Comparison of ENCODE assay signal across 8 mouse cellular contexts in the genomic region with DNA sequence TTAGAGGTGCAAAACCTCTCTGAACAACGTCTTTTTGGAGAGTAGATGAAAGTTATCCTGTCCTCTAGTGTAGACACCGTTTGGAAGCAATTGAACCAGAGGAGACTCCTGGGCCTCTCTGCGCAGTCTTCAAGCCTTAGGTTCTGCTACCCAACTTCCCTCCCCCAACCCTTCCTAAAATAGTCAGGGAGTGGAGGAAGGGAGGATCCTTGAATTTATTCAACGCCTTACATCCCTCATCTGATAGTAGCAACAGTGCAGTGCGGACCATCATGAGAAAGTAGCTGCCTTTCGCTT. TPM values are rescaled to one million over a fixed set of nuclear protein-coding genes. Genes with fewer than 3 reads are reported as not detected.
DNase-seq lines count a peak whose midpoint lies in the region; ATAC-seq and TF ChIP-seq lines count a peak whose summit lies in the region.

No protein-coding gene starts in this region.

- H3K4me1 ChIP-seq in heart, embryonic 10.5 days = peaks cover 12% of the 10 kb centered on the region
- H3K4me1 ChIP-seq in liver, embryonic 11.5 days (replicated peaks; ENCODE audit: control insufficient read depth, insufficient read depth, low read length) = peaks cover 3% of the 10 kb centered on the region; the same call in 1 of the 2 replicates
- H3K4me1 ChIP-seq in neural tube, embryonic 15.5 days = peaks cover 10% of the 10 kb centered on the region

- 8% methylated on average over 6 of the region's 6 CpGs for WGBS in heart, embryonic 10.5 days
- 12% methylated on average over 6 of the region's 6 CpGs for WGBS in liver, embryonic 11.5 days
- whole genome bisulfite sequencing in neural tube, embryonic 15.5 days = 9% methylated on average over 6 of the region's 6 CpGs

- peaks cover 10% of the 10 kb centered on the region; the same call in 1 of the 2 replicates for H3K27me3 ChIP-seq in heart, embryonic 10.5 days (ENCODE audit: insufficient read depth, poor library complexity, severe bottlenecking)
- no peaks in the 10 kb centered on the region for H3K27me3 ChIP-seq in liver, embryonic 11.5 days (replicated peaks; ENCODE audit: control insufficient read depth, insufficient read depth, low read length)
- no peaks in the 10 kb centered on the region for H3K27me3 ChIP-seq in neural tube, embryonic 15.5 days (replicated peaks)

- H3K9ac ChIP-seq in liver, embryonic 11.5 days (ENCODE audit: low read depth, low read length) = peak overlapping the region; percentile 37
- H3K9ac ChIP-seq in neural tube, embryonic 15.5 days (replicated peaks) = peak overlapping the region; percentile 74

- intact Hi-C loops in left cerebral cortex, adult 2 months (cut with DNase I) = loop anchor here (2.0 to 5.0 kb wide), 2 partner anchors 69 to 193 kb away; no protein-coding TSS in a partner anchor
- intact Hi-C loops in left cerebral cortex, postnatal 10 days (cut with DNase I) = loop anchor here (5.0 kb wide), 2 partner anchors 68 to 193 kb away; no protein-coding TSS in a partner anchor

- H3K9me3 ChIP-seq in heart, embryonic 10.5 days = no peaks in the 10 kb centered on the region; the same call in 1 of the 2 replicates
- no peaks in the 10 kb centered on the region for H3K9me3 ChIP-seq in liver, embryonic 11.5 days (ENCODE audit: control insufficient read depth, low read length)
- H3K9me3 ChIP-seq in neural tube, embryonic 15.5 days (replicated peaks) = no peaks in the 10 kb centered on the region

- no peaks in the 10 kb centered on the region for H3K36me3 ChIP-seq in heart, embryonic 10.5 days
- no peaks in the 10 kb centered on the region for H3K36me3 ChIP-seq in liver, embryonic 11.5 days (ENCODE audit: control insufficient read depth, insufficient read depth, low read length)
- no peaks in the 10 kb centered on the region for H3K36me3 ChIP-seq in neural tube, embryonic 15.5 days

- DNase-seq in left cerebral cortex, adult 2 months (ENCODE audit: extremely low spot score in 1 of 2, low spot score in 2 of 2) = no peak
- no peak for DNase-seq in left cerebral cortex, postnatal 10 days (ENCODE audit: extremely low spot score in 1 of 2, low spot score in 2 of 2)
- DNase-seq in heart, embryonic 10.5 days (ENCODE audit: low spot score) = no peak
- no peak for DNase-seq in liver, embryonic 11.5 days (ENCODE audit: low spot score)
- no peak for DNase-seq in layer of hippocampus, adult 9-10 months (ENCODE audit: low spot score)
- no peak for DNase-seq in adrenal gland, adult 8-10 months
- no peak for DNase-seq in c-Kit-positive CD71-positive TER-119-positive erythroid progenitor cells, embryonic 14.5 days (ENCODE audit: low spot score)

- peak overlapping the region; percentile 98 for H3K27ac ChIP-seq in left cerebral cortex, adult 2 months
- H3K27ac ChIP-seq in heart, embryonic 10.5 days = no peak overlapping the region
- H3K27ac ChIP-seq in liver, embryonic 11.5 days (ENCODE audit: low read depth, low read length) = no peak overlapping the region
- H3K27ac ChIP-seq in neural tube, embryonic 15.5 days (replicated peaks) = peak overlapping the region; percentile 88

- peak overlapping the region; percentile 86 for H3K4me3 ChIP-seq in left cerebral cortex, adult 2 months
- peak overlapping the region; percentile 72 for H3K4me3 ChIP-seq in heart, embryonic 10.5 days
- H3K4me3 ChIP-seq in liver, embryonic 11.5 days (ENCODE audit: low read depth, low read length) = peak overlapping the region; percentile 58
- H3K4me3 ChIP-seq in neural tube, embryonic 15.5 days (replicated peaks) = peak overlapping the region; percentile 65

- peak overlapping the region; percentile 92 for H3K4me2 ChIP-seq in liver, embryonic 11.5 days
- H3K4me2 ChIP-seq in neural tube, embryonic 15.5 days = peak overlapping the region; percentile 73

- no peak for TF ChIP-seq CTCF in left cerebral cortex, adult 2 months (IDR thresholded peaks at IDR 0.05)

- ATAC-seq in liver, embryonic 11.5 days (replicated peaks; ENCODE audit: low FRiP score) = no peak
- no peak; the same call in 1 of the 2 replicates for ATAC-seq in neural tube, embryonic 15.5 days (ENCODE audit: low FRiP score)

RNA-seq across cellular contexts. Expression of a gene that starts 1.5 kb away (rescaled TPM):
- 100 to 1,000 TPM; 430 to 445 TPM for total RNA-seq in left cerebral cortex, adult 2 months (2021)
- 100 to 1,000 TPM; 142 to 150 TPM for total RNA-seq in left cerebral cortex, postnatal 10 days (2021)
- polyA plus RNA-seq in heart, embryonic 10.5 days (2016; fragmentation: Nextera tagmentation; extraction: Ambion mirVana) = 6.8 and 13.2 TPM in 2 replicates
- 5.0 and 5.7 TPM in 2 replicates for polyA plus RNA-seq in liver, embryonic 11.5 days (2014; fragmentation: Nextera tagmentation; extraction: Ambion mirVana)
- 14.6 and 18.2 TPM in 2 replicates for polyA plus RNA-seq in neural tube, embryonic 15.5 days (2015; fragmentation: Nextera tagmentation; extraction: Ambion mirVana)
- 10 to 100 TPM; 23.6 to 41.7 (median 31.8) TPM for total RNA-seq in adrenal gland, adult 8-10 months (2022)

RNA-seq across cellular contexts. Expression of a gene that starts 43.8 kb away (rescaled TPM):
- total RNA-seq in left cerebral cortex, adult 2 months (2021) = under 1 TPM; 0.12 to 0.38 TPM
- under 1 TPM; 0.64 to 0.99 TPM for total RNA-seq in left cerebral cortex, postnatal 10 days (2021)
- 2.0 and 3.5 TPM in 2 replicates for polyA plus RNA-seq in heart, embryonic 10.5 days (2016; fragmentation: Nextera tagmentation; extraction: Ambion mirVana)
- 4.4 and 4.9 TPM in 2 replicates for polyA plus RNA-seq in liver, embryonic 11.5 days (2014; fragmentation: Nextera tagmentation; extraction: Ambion mirVana)
- polyA plus RNA-seq in neural tube, embryonic 15.5 days (2015; fragmentation: Nextera tagmentation; extraction: Ambion mirVana) = 1.0 and 1.2 TPM in 2 replicates
- total RNA-seq in adrenal gland, adult 8-10 months (2022) = 1 to 10 TPM; 2.8 to 7.2 (median 4.7) TPM

Comparison
In these comparisons a context has a peak if more than half of its experiments do, and no peak if none do; other contexts are left out.
1. H3K27ac ChIP-seq: peak in left cerebral cortex, adult 2 months (single experiment) and neural tube, embryonic 15.5 days (single experiment); none in heart, embryonic 10.5 days (single experiment) and liver, embryonic 11.5 days (single experiment).
2. Peak in every context shown above with its lines, with median percentiles within 50 percentile points of each other: H3K4me3 ChIP-seq.